Mouse (Mus musculus) kidney, embryonic 14.5 days (tissue): ENCODE results near the gene Qrfpr. TPM values are rescaled to one million over a fixed set of nuclear protein-coding genes. Genes with fewer than 3 reads are reported as not detected.

Source experiments
- ATAC-seq: fragments of 200-750 bp; cut with Nextera tagmentation; 2 replicates; pipeline ENCODE4 v1.8.0; 2017; ENCODE audit warnings: moderate number of reproducible peaks, mild to moderate bottlenecking, moderate TSS enrichment, moderate library complexity; ENCODE audit not compliant: low FRiP score, low TSS enrichment
- H3K27ac ChIP-seq: fragments of 300-500 bp; sonication (generic); 2 replicates; pipeline ENCODE4 v1.5.1; 2014; ENCODE audit warnings: low read depth, mild to moderate bottlenecking, low read length, moderate library complexity, mixed read lengths
- H3K27me3 ChIP-seq: fragments of 300-500 bp; sonication (generic); 2 replicates; pipeline ENCODE4 v1.6.1; 2014; ENCODE audit warnings: mild to moderate bottlenecking, low read length; ENCODE audit not compliant: control insufficient read depth, insufficient read depth
- H3K36me3 ChIP-seq: fragments of 300-500 bp; sonication (generic); 2 replicates; pipeline ENCODE4 v1.6.1; 2014; ENCODE audit warnings: low read length, mixed read lengths; ENCODE audit not compliant: control insufficient read depth, insufficient read depth
- H3K4me1 ChIP-seq: fragments of 300-500 bp; sonication (generic); 2 replicates; pipeline ENCODE4 v1.6.1; 2014; ENCODE audit warnings: low read length, mixed read lengths; ENCODE audit not compliant: control insufficient read depth, insufficient read depth
- H3K4me2 ChIP-seq: fragments of 300-500 bp; sonication (generic); replicated peaks from 2 replicates; pipeline ENCODE4 v1.6.1; 2014; ENCODE audit warnings: low read depth, mild to moderate bottlenecking, low read length
- H3K4me3 ChIP-seq: fragments of 300-500 bp; sonication (generic); 2 replicates; pipeline ENCODE4 v1.5.1; 2014; ENCODE audit warnings: mild to moderate bottlenecking, low read length
- H3K9ac ChIP-seq: fragments of 300-500 bp; sonication (generic); 2 replicates; pipeline ENCODE4 v1.6.1; 2014; ENCODE audit warnings: low read depth, mild to moderate bottlenecking, low read length, moderate library complexity
- H3K9me3 ChIP-seq: fragments of 300-500 bp; sonication (generic); 2 replicates; pipeline ENCODE4 v1.6.1; 2016; ENCODE audit warnings: low read length; ENCODE audit not compliant: control insufficient read depth
- WGBS: fragments of 180-500 bp; shearing (Covaris S2); extraction: QIAGEN DNeasy Blood & Tissue Kit; methylation state at CpG from one replicate; pipeline ENCODE4 v1.1.7; 2014; 5-methylcytosine and 5-hydroxymethylcytosine counted together
- polyA plus RNA-seq: library from polyadenylated mRNA; unstranded; fragments of >200 nt; fragmentation: Nextera tagmentation; extraction: Ambion mirVana; gene quantifications from 2 replicates; pipeline ENCODE4 v1.2.1, GENCODE M21; 2014

Gene Qrfpr
- polyA plus RNA-seq, 1 experiment from 2014 or later: not detected

GRCm38 (mm10) chr3:36171348-36171747 is 50.8 kb downstream of the Qrfpr start:
- no peaks in the 10 kb centered on the region for H3K9me3 ChIP-seq
- H3K27me3 ChIP-seq: no peaks in the 10 kb centered on the region
- no peaks in the 10 kb centered on the region for H3K4me1 ChIP-seq
- WGBS: 89% methylated on average over 1 of the region's 1 CpGs
- no peak overlapping the region for H3K9ac ChIP-seq
- H3K27ac ChIP-seq: no peak overlapping the region
- H3K36me3 ChIP-seq: peaks cover 12% of the 10 kb centered on the region
- ATAC-seq: no peak
- no peak overlapping the region for H3K4me3 ChIP-seq
- H3K4me2 ChIP-seq: no peak overlapping the region

- H3K4me1 ChIP-seq: no peaks in the 10 kb centered on the region
- H3K36me3 ChIP-seq: peaks cover 19% of the 10 kb centered on the region
- H3K27me3 ChIP-seq: no peaks in the 10 kb centered on the region
- no peak for ATAC-seq
- H3K9me3 ChIP-seq: no peaks in the 10 kb centered on the region
- H3K27ac ChIP-seq: no peak overlapping the region
- H3K9ac ChIP-seq: no peak overlapping the region
- H3K4me2 ChIP-seq: no peak overlapping the region
- H3K4me3 ChIP-seq: no peak overlapping the region
- 86% methylated on average over 1 of the region's 1 CpGs for WGBS
Observed at GRCm38 (mm10) chr3:36170670-36171210, 51.4 kb downstream of the Qrfpr start.

- Histone ChIP-seq H3K36me3 (peaks cover 7% of the 10 kb centered on the region; the same call in 1 of the 2 replicates), H3K9me3 (peaks cover 6% of the 10 kb centered on the region; the same call in 1 of the 2 replicates), H3K4me3 (no peak overlapping the region), H3K27ac (no peak overlapping the region), H3K27me3 (no peaks in the 10 kb centered on the region), H3K4me1 (peaks cover 11% of the 10 kb centered on the region; the same call in 1 of the 2 replicates), H3K9ac (no peak overlapping the region), H3K4me2 (no peak overlapping the region)
- WGBS: 28% methylated on average over 5 of the region's 5 CpGs
- ATAC-seq: no peak
Observed at GRCm38 (mm10) chr3:36155268-36155667, 66.8 kb downstream of the Qrfpr start.

- Histone ChIP-seq H3K4me1 (peaks cover 11% of the 10 kb centered on the region; the same call in 1 of the 2 replicates), H3K27ac (peak within 1 kb of the TSS; percentile 84), H3K9ac (peak within 1 kb of the TSS; percentile 82), H3K36me3 (no peaks in the 10 kb centered on the region), H3K4me2 (peak within 1 kb of the TSS; percentile 55), H3K9me3 (no peaks in the 10 kb centered on the region), H3K27me3 (no peaks in the 10 kb centered on the region), H3K4me3 (peak within 1 kb of the TSS; percentile 80)
- ATAC-seq: peak; percentile 99
- under 1% methylated on average over 48 of the region's 54 CpGs for WGBS
Observed at GRCm38 (mm10) chr3:36150934-36151686, 71.0 kb downstream of the Qrfpr start, which contains the start of gene D3Ertd254e. TSS of gene D3Ertd254e (plus strand) at chr3:36151017.

- peak overlapping the region; percentile 80 for H3K4me3 ChIP-seq
- peaks cover 11% of the 10 kb centered on the region; the same call in 1 of the 2 replicates for H3K4me1 ChIP-seq
- WGBS: 11% methylated on average over 1 of the region's 1 CpGs
- ATAC-seq: no peak
- no peak overlapping the region for H3K4me2 ChIP-seq
- no peaks in the 10 kb centered on the region for H3K9me3 ChIP-seq
- no peaks in the 10 kb centered on the region for H3K36me3 ChIP-seq
- no peak overlapping the region for H3K9ac ChIP-seq
- no peak overlapping the region for H3K27ac ChIP-seq
- H3K27me3 ChIP-seq: no peaks in the 10 kb centered on the region
Observed at GRCm38 (mm10) chr3:36150537-36150933, 71.6 kb downstream of the Qrfpr start.

- no peak overlapping the region for H3K4me2 ChIP-seq
- H3K36me3 ChIP-seq: no peaks in the 10 kb centered on the region
- no peak overlapping the region for H3K9ac ChIP-seq
- no peaks in the 10 kb centered on the region for H3K9me3 ChIP-seq
- no peak overlapping the region for H3K4me3 ChIP-seq
- H3K27ac ChIP-seq: no peak overlapping the region
- H3K27me3 ChIP-seq: no peaks in the 10 kb centered on the region
- no peaks in the 10 kb centered on the region for H3K4me1 ChIP-seq
- no peak for ATAC-seq
Observed at GRCm38 (mm10) chr3:36138996-36139395, 83.1 kb downstream of the Qrfpr start.

- Histone ChIP-seq H3K9me3 (no peaks in the 10 kb centered on the region), H3K36me3 (no peaks in the 10 kb centered on the region), H3K9ac (no peak overlapping the region), H3K27me3 (no peaks in the 10 kb centered on the region), H3K4me3 (no peak overlapping the region), H3K4me2 (no peak overlapping the region), H3K4me1 (no peaks in the 10 kb centered on the region), H3K27ac (no peak overlapping the region)
- ATAC-seq: no peak
- WGBS: 82% methylated on average over 1 of the region's 1 CpGs
Observed at GRCm38 (mm10) chr3:36138171-36138660, 83.9 kb downstream of the Qrfpr start.

GRCm38 (mm10) chr3:36137560-36137959 is 84.6 kb downstream of the Qrfpr start:
- ATAC-seq: no peak
- no peaks in the 10 kb centered on the region for H3K27me3 ChIP-seq
- no peak overlapping the region for H3K4me3 ChIP-seq
- H3K9ac ChIP-seq: no peak overlapping the region
- no peak overlapping the region for H3K27ac ChIP-seq
- WGBS: 49% methylated on average over 2 of the region's 2 CpGs
- H3K4me2 ChIP-seq: no peak overlapping the region
- no peaks in the 10 kb centered on the region for H3K4me1 ChIP-seq
- H3K9me3 ChIP-seq: no peaks in the 10 kb centered on the region
- H3K36me3 ChIP-seq: no peaks in the 10 kb centered on the region

GRCm38 (mm10) chr3:36136152-36136551 is 86.0 kb downstream of the Qrfpr start:
- H3K9me3 ChIP-seq: no peaks in the 10 kb centered on the region
- H3K27me3 ChIP-seq: no peaks in the 10 kb centered on the region
- H3K4me2 ChIP-seq: no peak overlapping the region
- no peak overlapping the region for H3K27ac ChIP-seq
- no peaks in the 10 kb centered on the region for H3K4me1 ChIP-seq
- no peak overlapping the region for H3K4me3 ChIP-seq
- H3K36me3 ChIP-seq: no peaks in the 10 kb centered on the region
- no peak overlapping the region for H3K9ac ChIP-seq
- ATAC-seq: no peak
